Mouse (Mus musculus): ENCODE measurements around the gene Adamts7.

Gene Adamts7

GRCm38 (mm10) chr9:90197866-90198383 is 35.1 kb downstream of the Adamts7 start:
- DNase-seq (ENCODE audit: low read depth, low spot score): no peak

DNA sequence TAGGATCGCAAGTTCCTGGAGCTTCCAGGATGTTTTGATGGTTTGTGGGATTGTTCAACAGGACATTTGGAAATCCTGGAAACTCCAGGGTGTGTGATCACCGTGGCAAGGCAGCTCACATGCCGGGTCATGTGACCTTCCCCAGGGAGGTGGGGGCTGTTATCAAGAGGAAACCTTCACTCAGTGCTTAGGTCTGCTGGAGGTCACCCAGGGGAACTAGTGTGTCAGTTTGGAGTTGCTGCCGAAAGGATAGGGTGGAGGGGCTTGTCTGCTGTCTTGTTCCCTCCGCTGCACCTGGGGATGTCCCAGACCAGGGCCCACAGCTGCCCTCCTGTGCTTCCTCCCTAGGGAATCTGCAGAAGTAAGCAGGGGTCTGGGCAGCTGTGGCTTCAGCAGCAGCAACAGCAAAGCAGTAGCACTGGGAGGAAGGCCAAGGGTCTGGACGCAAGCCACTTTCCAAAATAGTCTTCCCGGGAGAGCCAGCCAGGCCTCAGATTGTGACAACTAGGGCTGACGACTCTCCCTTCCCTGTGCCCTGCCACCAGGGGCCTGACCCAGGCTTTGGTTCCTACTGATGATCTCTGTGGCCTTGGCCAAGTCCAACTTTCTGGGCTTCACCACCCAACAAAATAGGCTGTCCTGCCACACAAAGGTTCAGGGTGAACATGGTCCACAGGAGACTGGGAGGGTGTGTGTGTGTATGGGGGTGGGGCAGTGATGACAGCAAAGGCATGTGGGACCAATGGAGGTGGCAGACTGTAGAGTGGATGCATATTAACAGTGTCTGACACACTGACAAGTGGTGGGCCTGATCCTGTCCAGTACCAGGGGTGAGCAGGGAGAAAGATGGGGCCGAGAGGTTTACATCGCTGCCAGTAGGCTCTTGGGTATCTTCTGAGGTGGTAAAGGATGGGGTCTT is 35.9 kb downstream of the Adamts7 start:
- no peak for DNase-seq (ENCODE audit: low read depth, low spot score)

DNA sequence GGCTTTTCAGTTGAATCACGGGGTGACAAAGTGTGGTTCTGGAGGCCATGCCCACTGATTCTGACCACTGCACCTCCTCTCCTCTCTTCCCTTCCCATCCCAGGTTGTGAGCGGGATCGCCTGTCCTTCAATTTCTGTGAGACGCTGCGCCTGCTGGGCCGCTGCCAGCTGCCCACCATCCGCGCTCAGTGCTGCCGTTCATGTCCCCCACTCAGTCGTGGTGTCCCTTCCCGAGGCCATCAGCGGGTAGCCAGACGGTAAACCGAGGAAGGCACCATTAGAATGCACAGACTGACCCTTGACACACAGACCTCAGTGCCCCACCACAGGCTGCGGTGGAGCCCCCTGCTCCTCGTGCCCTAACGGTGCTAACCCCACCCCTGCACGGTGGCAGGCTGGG is 36.7 kb downstream of the Adamts7 start:
- no peak for DNase-seq (ENCODE audit: low read depth, low spot score)

DNA sequence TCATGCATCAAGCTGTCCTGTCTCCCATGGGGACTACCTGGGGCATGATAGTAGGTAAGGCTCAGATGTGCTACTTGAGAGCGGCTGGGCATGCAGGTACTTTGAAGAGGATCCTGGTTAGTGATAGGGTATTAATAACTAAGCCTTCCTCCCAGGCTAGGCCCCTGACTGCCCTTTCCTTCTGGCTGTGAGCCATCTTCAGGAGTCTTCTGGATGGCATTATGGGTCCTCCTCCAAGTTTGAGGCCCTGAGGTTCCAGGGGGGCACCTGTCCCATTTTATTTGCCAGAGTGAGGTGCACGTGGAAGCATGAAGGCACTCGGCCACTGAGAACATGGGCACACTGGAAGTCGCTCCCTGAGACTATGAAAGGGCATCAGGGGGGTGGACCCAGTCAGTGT is 37.6 kb downstream of the Adamts7 start:
- DNase-seq (ENCODE audit: low read depth, low spot score): no peak

DNA sequence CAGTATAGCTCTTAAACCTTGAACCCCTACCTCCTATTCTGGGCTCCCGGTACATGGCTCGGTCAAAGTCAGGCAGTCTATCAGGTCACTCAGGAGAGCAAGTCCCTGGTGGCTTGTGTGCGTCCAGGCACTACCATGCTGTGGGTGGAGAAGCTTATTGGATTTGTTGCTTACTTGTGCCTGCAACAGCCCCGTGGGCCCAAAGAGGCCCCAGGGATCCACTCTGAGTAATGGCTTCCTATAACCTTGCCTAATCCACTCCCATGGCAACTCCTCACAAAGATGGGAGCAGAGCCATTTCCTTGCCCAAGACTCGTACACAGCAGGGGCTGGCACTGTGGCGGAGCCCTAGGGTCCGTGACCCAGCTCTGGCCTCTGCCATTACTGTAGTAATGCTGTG is 38.2 kb downstream of the Adamts7 start:
- DNase-seq (ENCODE audit: low read depth, low spot score): no peak

DNA sequence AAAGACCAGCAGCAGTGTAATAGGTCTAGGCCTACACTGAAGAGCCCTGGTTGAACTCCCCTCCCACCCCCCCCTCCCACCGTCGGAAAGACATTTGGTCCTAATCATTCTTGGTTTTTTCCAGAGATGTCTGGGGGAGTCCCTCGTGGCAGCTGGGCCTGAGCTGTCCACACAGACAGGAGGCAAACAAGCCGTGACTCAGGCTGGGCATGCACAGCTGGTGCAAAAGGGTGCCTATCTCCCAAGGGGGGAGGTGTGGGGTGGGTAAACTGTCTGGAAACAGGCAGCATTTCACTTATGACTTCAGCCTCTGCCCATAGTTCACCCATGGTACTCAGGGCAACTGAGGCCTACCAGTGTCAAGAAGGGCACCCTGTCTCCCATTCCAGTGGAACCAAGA is 38.7 kb downstream of the Adamts7 start:
- no peak for DNase-seq (ENCODE audit: low read depth, low spot score)

GRCm38 (mm10) chr9:90203233-90203632 is 40.4 kb downstream of the Adamts7 start:
- no peak for DNase-seq (ENCODE audit: low read depth, low spot score)

GRCm38 (mm10) chr9:90204396-90204915 is 41.6 kb downstream of the Adamts7 start:
- no peak for DNase-seq (ENCODE audit: low read depth, low spot score)

- peak; percentile 61 for DNase-seq (ENCODE audit: low read depth, low spot score)
Observed at GRCm38 (mm10) chr9:90206500-90206899, 43.6 kb downstream of the Adamts7 start.

- no peak for DNase-seq (ENCODE audit: low read depth, low spot score)
Observed at GRCm38 (mm10) chr9:90207808-90208207, 44.9 kb downstream of the Adamts7 start.

- no peak for DNase-seq (ENCODE audit: low read depth, low spot score)
Observed at GRCm38 (mm10) chr9:90208655-90209054, 45.8 kb downstream of the Adamts7 start.

DNA sequence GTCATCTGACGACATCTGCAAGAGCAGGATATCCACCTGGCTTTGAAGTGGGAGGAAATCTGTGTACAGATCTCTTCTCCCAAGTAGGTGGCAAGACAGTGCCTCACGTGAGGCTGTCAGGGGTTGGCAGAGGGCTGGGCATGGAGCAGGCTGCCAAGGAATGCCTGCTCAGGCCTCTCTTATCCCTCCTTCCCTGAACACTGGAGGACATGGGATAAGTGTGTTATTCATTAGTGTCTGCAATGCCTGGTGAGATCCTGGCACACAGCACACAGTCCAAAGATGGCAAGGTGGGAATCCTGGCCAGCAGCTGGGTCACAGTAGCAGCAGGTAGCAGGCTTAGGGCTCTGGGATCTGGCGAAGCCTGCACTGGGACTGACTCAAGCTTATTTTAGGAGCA is 50.3 kb downstream of the Adamts7 start:
- DNase-seq (ENCODE audit: low read depth, low spot score): no peak

- DNase-seq (ENCODE audit: low read depth, low spot score): no peak
Observed at GRCm38 (mm10) chr9:90216259-90217001, 53.6 kb downstream of the Adamts7 start.

DNA sequence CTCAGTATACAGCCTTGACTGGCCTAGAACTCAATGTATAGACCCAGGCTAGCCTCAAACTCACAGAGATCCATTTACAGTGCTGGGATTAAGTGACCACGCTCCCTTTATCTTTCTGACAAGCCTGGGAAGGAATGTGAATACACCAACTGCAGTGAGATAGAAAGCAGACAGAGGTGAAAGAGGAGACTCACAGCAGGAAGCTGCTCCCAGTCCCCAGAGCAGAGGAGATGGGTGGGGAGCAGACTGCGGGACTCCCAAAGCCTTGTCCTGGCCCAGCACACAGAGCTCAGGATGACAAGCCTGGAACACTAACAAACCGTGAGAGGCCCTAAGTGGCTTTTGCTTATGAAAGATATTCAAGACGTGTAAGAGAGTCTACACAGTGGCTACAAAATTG is 54.6 kb downstream of the Adamts7 start:
- DNase-seq (ENCODE audit: low read depth, low spot score): no peak

DNA sequence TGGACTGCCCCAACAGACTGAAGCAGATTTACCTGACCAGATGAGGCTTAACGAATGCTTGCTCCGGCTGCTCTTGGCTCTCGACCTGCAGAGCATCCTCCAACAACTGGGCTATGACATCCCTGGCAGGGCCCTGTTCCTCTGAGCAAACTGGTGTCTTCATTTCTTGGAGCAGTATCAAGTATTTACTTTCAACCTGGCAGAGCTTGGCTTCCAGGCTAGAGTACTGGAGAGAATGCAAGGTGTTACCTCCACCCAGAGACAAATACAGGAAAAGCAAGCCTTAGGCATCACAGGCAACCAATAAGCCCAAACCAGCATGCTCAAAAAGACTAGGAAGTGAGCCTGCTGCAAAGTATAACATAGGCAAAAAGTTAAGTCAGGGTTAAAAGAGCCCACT is 59.4 kb downstream of the Adamts7 start:
- DNase-seq (ENCODE audit: low read depth, low spot score): no peak

DNA sequence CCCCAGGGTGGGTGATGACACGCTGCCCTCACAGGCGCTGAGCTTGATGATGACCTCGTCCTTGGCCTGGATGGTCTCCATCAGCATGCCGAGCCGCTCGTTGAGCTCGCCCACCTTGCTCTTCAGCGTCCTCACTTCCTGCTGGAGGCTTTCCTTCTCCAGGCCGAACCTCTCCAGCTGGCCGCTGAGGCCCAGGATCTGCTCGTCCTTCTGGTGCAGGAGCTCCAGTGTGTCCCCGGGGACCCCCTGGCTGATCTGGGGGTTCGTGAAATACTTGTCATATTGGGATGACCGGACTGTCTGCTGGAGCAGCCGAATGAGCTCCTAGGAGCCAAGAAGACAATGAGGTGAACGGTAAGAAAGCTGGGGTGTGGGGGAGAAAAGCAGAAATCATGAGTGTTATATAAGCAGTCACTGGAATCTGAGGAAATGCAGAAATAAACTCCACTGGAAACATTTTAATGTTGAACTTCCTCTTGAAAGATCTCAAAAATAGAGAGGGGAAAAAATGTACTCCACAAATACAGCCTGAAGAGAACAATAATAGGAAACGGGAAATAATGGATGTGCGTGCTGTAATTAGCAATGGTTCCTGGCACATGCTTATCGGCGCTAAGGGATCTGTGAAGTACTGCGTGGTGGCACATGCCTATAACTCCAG is 63.3 kb downstream of the Adamts7 start:
- no peak for DNase-seq (ENCODE audit: low read depth, low spot score)

- DNase-seq (ENCODE audit: low read depth, low spot score): no peak
Observed at GRCm38 (mm10) chr9:90226742-90227096, 63.9 kb downstream of the Adamts7 start.

DNA sequence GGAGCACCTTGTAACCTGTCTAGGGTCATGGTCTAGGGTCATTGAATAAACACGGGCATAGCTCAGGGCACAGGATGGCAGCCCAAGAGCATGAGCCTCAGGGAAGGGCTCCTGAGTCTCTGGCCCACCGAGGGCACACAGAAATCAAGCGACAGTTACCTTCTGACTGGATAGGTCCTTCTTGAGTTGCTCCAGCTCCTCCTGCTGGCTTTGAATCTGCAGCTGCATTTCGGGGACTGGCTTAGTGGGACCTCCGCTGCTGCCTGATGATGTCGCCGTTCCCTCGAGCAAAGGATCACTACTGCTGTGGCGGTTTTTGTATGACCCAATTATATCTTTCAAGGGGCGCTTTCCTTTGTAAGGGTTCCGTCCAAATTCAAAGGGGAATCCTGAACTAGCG is 64.3 kb downstream of the Adamts7 start:
- DNase-seq (ENCODE audit: low read depth, low spot score): no peak

DNA sequence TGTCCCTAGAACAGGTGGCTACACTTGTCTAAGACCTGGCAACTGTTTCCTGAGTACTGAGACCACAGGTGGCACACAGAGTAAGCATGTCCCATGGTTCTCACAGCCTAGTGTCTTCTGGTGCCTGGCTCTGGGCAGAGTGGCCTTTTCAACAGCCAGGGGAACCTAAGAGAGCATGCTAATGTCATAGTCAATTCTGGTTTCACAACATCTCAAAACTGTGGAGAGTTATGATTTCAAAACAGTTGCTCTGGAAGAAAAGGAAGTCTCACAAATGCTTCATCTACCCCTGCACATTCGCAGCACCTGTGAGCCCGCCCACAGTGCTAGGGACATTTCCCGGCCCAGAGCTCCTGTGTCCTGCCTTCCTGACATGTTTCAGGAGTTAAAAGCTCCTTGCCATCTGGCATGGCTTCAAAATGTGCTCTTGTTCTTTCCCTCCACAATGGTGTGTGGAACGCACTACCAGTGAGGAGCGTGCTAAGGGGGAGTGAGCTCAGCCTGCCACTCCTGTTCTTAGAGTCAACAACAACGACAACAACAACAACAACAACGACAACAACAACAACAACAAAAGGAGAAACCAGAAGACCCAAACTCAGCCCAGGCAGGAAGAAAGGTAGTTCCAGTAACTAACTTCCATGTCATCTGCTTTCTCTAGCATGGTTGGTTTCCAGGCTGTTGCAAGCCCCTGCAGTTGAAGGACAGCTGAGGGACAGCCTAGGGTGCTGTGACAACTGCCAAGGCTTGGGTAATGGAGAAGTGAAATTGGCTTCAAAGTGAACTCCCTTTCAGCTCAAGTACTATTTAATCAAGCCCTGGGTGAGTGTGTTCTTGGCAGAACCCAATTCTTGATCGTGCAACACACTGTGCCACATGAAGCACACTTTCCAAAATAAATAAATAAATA is 70.2 kb downstream of the Adamts7 start:
- DNase-seq (ENCODE audit: low read depth, low spot score): no peak

DNA sequence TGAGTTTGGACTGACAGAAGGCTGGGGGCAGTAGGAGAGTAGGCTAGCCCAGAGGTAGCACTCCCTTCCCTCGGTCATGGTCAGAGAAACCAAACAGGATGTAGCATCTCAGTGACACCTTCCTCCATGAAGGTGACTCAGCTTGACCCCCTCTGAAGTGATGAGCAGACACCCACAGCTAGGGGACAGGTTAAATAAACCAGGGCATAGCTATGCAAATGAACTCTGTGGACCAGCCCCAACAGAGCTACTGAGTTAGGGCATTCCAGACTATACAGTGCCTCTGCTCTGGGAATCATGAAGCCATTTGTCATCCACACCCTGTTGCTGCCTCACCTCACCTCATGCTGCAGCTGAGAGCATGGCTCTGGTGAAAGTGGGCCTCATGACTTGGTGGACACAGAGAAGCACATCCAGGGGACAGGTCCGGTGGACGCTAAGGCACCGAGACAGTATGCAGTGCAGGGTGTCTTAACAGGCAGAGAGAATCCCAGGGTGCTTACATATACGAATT is 71.1 kb downstream of the Adamts7 start:
- no peak for DNase-seq (ENCODE audit: low read depth, low spot score)

DNA sequence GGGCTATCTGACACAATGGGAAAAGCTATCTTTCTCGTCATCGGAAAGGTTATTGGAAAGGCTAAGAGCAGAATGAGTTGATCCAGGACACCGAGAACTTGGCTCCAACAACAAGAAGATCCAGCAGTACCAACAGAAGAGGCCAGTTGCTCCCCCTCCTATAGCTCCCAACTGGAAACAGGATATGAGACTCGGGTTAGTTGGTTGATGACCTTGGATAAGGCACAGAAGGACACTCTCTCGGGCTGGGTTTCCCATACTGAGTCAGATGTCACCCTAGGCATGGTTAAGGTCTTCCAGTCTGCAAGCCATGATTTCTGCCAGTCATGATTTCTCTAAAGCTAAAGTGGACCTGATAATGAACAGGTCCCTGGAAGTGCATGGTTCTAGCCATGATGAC is 71.9 kb downstream of the Adamts7 start:
- DNase-seq (ENCODE audit: low read depth, low spot score): no peak
